Mouse (Mus musculus) liver, postnatal 0 days (tissue): Measurements from ENCODE around the gene Mrps12.

ENCODE experiments used
- CTCF ChIP-seq: sonication (generic); IDR thresholded peaks from 2 replicates; pipeline ENCODE4 v1.5.1; 2016; ENCODE audit warnings: antibody characterized with exemption, low read depth
- EP300 ChIP-seq: IDR thresholded peaks from 2 replicates; pipeline ENCODE4 v1.6.1; 2016; ENCODE audit warnings: antibody characterized with exemption, low read depth, mild to moderate bottlenecking

DNA sequence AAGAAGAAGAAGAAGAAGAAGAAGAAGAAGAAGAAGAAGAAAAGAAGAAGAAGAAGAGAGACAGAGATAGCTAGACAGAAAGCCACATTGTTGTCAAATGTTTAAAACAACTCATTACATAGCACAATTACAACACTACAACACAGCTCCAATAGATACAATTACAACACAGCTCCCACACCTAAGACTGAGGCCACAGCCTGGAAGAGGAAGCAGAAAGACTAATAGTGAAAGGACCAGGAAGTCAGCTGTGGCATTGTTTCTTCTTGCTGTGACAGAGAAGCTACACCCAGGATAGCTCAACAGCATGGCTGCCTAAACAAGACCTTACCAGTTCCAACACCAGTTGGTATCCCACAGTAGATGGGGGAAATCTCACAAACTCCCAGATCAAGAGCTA, 32.2 kb downstream of the Mrps12 start:
- no peak for TF ChIP-seq CTCF
- TF ChIP-seq EP300, result no peak
